Mouse (Mus musculus): ENCODE measurements at regions not wholly inside any gene's neighbourhood (a gene's known extent, or its start where the extent isn't known, plus 50 kb on each side); places are given as distances from the start of the nearest gene placed in this dataset.

DNA sequence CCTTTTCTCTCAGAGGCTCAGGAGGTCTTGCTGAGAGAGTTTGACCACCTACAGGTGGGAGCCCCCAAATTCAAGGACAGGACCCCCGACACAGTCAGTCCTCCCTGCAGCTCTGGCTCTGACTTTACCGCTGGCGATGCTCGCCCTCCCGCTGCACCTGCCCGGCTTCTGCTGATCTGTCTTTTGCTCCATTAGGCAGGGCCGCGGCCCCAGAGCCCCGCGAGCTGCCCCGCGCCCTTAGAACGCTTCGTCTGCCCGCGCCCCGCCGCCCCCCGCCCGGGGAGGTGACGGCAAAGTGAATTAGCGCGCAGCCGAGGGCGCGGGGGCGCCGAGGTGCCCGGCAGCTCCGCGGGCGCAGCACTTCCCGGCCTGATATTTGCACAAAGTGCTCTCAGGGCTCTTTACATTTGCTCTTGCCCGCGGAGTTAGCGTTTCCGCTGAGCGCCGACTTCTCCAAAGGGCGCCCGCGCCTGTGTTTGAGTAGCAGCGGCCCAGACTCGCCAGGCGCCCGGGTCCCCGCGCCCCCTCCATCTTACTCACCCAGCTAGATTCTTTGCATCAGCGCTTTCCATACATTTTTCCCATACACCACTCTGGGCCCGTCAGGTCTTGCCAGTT lies 260.7 kb upstream of the 4930535I16Rik start:
- TF ChIP-seq CTCF (IDR thresholded peaks at IDR 0.05; ENCODE audit: extremely low read depth, insufficient read depth, insufficient read length, insufficient replicate concordance) (no peak), POLR2A (IDR thresholded peaks at IDR 0.05; ENCODE audit: low read depth, low read length) (no peak)

Measured in spleen, adult 2 months (tissue).